Mouse (Mus musculus) testis, postnatal 10 days (tissue): Measurements from ENCODE around the gene Pheta2.

Experiments
- DNase-seq: peaks from one replicate; pipeline ENCODE4 v3.0.0; 2021; ENCODE audit warnings: low spot score

Gene Pheta2

GRCm38 (mm10) chr15:82338593-82339112 is at the start of gene Pheta2, which contains the start of the genes Naga and Smdt1:
Gene Pheta2, plus strand, starts transcription at chr15:82338942.
Gene Naga, minus strand, starts transcription at chr15:82338925.
Gene Smdt1, plus strand, starts transcription at chr15:82338959.
- peak; percentile 98 for DNase-seq

GRCm38 (mm10) chr15:82290252-82290651 is 48.5 kb upstream of the Pheta2 start:
- no peak for DNase-seq

- no peak for DNase-seq
These were observed 45.9 kb upstream of the Pheta2 start for GRCm38 (mm10) chr15:82292851-82293250.

- DNase-seq: no peak
These were observed 45.5 kb upstream of the Pheta2 start for GRCm38 (mm10) chr15:82293271-82293711.

- DNase-seq: no peak
These were observed 44.7 kb upstream of the Pheta2 start for GRCm38 (mm10) chr15:82294059-82294458.

- peak; percentile 67 for DNase-seq
These were observed 39.8 kb upstream of the Pheta2 start, which contains the start of gene Wbp2nl for GRCm38 (mm10) chr15:82298764-82299561. Gene Wbp2nl, plus strand, starts transcription at chr15:82298954.

GRCm38 (mm10) chr15:82307107-82307506 is 31.6 kb upstream of the Pheta2 start:
- DNase-seq: no peak

- no peak for DNase-seq
These were observed 30.3 kb upstream of the Pheta2 start for GRCm38 (mm10) chr15:82308416-82308815.

- DNase-seq: no peak
These were observed 20.9 kb upstream of the Pheta2 start for GRCm38 (mm10) chr15:82317839-82318238.

GRCm38 (mm10) chr15:82319613-82320012 is 19.1 kb upstream of the Pheta2 start:
- DNase-seq: no peak

- DNase-seq: no peak
These were observed 16.5 kb upstream of the Pheta2 start for GRCm38 (mm10) chr15:82322195-82322594.

GRCm38 (mm10) chr15:82325382-82325781 is 13.4 kb upstream of the Pheta2 start:
- DNase-seq: no peak

- DNase-seq: no peak
These were observed 3.5 kb upstream of the Pheta2 start for GRCm38 (mm10) chr15:82335194-82335593.

GRCm38 (mm10) chr15:82336629-82337028 is 2.1 kb upstream of the Pheta2 start:
- no peak for DNase-seq

- peak; percentile 52 for DNase-seq
These were observed 867 bp upstream of the Pheta2 start for GRCm38 (mm10) chr15:82337875-82338274.

GRCm38 (mm10) chr15:82339150-82339549 is 408 bp downstream of the Pheta2 start:
- peak; percentile 47 for DNase-seq

GRCm38 (mm10) chr15:82339634-82340254 is 1.0 kb downstream of the Pheta2 start:
- DNase-seq: no peak

GRCm38 (mm10) chr15:82340414-82341035 is 1.8 kb downstream of the Pheta2 start:
- DNase-seq: peak; percentile 50

- peak; percentile 81 for DNase-seq
These were observed 2.3 kb downstream of the Pheta2 start for GRCm38 (mm10) chr15:82341036-82341501.

GRCm38 (mm10) chr15:82341675-82342542 is 3.2 kb downstream of the Pheta2 start:
- no peak for DNase-seq

GRCm38 (mm10) chr15:82342543-82342935 is 3.8 kb downstream of the Pheta2 start:
- DNase-seq: no peak
